Mouse (Mus musculus) forebrain, embryonic 16.5 days (tissue): Measurements from ENCODE around the gene Adtrp. TPM values are rescaled to one million over a fixed set of nuclear protein-coding genes. Genes with fewer than 3 reads are reported as not detected.

Source experiments
- ATAC-seq: fragments of 200-750 bp; cut with Nextera tagmentation; 2 replicates; pipeline ENCODE4 v1.8.0; 2017; ENCODE audit warnings: mild to moderate bottlenecking, moderate library complexity
- H3K27ac ChIP-seq: fragments of 300-500 bp; sonication (generic); 2 replicates; pipeline ENCODE4 v1.5.1; 2014; ENCODE audit warnings: low read length, control low read depth
- H3K27me3 ChIP-seq: fragments of 300-500 bp; sonication (generic); replicated peaks from 2 replicates; pipeline ENCODE4 v1.6.1; 2014; ENCODE audit warnings: low read length; ENCODE audit not compliant: control insufficient read depth, insufficient read depth
- H3K36me3 ChIP-seq: fragments of 300-500 bp; sonication (generic); 2 replicates; pipeline ENCODE4 v1.6.1; 2014; ENCODE audit not compliant: control insufficient read depth, insufficient read depth
- H3K4me1 ChIP-seq: fragments of 300-500 bp; sonication (generic); replicated peaks from 2 replicates; pipeline ENCODE4 v1.6.1; 2014; ENCODE audit warnings: low read length; ENCODE audit not compliant: control insufficient read depth, insufficient read depth
- H3K4me2 ChIP-seq: fragments of 300-500 bp; sonication (generic); 2 replicates; pipeline ENCODE4 v1.6.1; 2014; ENCODE audit warnings: mild to moderate bottlenecking, low read length, control low read depth
- H3K4me3 ChIP-seq: fragments of 300-500 bp; sonication (generic); replicated peaks from 2 replicates; pipeline ENCODE4 v1.5.1; 2014; ENCODE audit warnings: mild to moderate bottlenecking, low read length, control low read depth
- H3K9ac ChIP-seq: fragments of 300-500 bp; sonication (generic); replicated peaks from 2 replicates; pipeline ENCODE4 v1.6.1; 2014; ENCODE audit warnings: low read depth, low read length, control low read depth
- H3K9me3 ChIP-seq: fragments of 300-500 bp; sonication (generic); 2 replicates; pipeline ENCODE4 v1.6.1; 2016; ENCODE audit warnings: low read length; ENCODE audit not compliant: control insufficient read depth
- WGBS: fragments of 180-500 bp; shearing (Covaris S2); extraction: QIAGEN DNeasy Blood & Tissue Kit; methylation state at CpG from one replicate; pipeline ENCODE4 v1.1.7; 2014; 5-methylcytosine and 5-hydroxymethylcytosine counted together
- polyA plus RNA-seq: library from polyadenylated mRNA; unstranded; fragments of >200 nt; fragmentation: Nextera tagmentation; extraction: Ambion mirVana; gene quantifications from 2 replicates; pipeline ENCODE4 v1.2.1, GENCODE M21; 2015

Gene Adtrp
- polyA plus RNA-seq, 1 experiment from 2014 or later = not detected

- H3K4me1 ChIP-seq = no peaks in the 10 kb centered on the region
- no peak overlapping the region for H3K9ac ChIP-seq
- H3K27ac ChIP-seq = no peak overlapping the region
- no peaks in the 10 kb centered on the region for H3K27me3 ChIP-seq
- no peak for ATAC-seq
- H3K4me2 ChIP-seq = no peak overlapping the region
- no peaks in the 10 kb centered on the region for H3K36me3 ChIP-seq
- 66% methylated on average over 7 of the region's 7 CpGs for WGBS
- H3K4me3 ChIP-seq = no peak overlapping the region
- no peaks in the 10 kb centered on the region for H3K9me3 ChIP-seq
Observed at GRCm38 (mm10) chr13:41872686-41873085, 25.2 kb upstream of the Adtrp start.

- Histone ChIP-seq H3K9me3 (no peaks in the 10 kb centered on the region), H3K4me3 (no peak overlapping the region), H3K27ac (no peak overlapping the region), H3K9ac (no peak overlapping the region), H3K4me1 (no peaks in the 10 kb centered on the region), H3K36me3 (no peaks in the 10 kb centered on the region), H3K4me2 (no peak overlapping the region), H3K27me3 (no peaks in the 10 kb centered on the region)
- 41% methylated on average over 8 of the region's 8 CpGs for WGBS
- ATAC-seq = no peak
Observed at GRCm38 (mm10) chr13:41872161-41872562, 24.7 kb upstream of the Adtrp start.

GRCm38 (mm10) chr13:41867533-41867932, 20.0 kb upstream of the Adtrp start:
- no peak overlapping the region for H3K4me2 ChIP-seq
- WGBS = 80% methylated on average over 2 of the region's 2 CpGs
- H3K4me1 ChIP-seq = no peaks in the 10 kb centered on the region
- H3K9ac ChIP-seq = no peak overlapping the region
- H3K9me3 ChIP-seq = no peaks in the 10 kb centered on the region
- H3K4me3 ChIP-seq = no peak overlapping the region
- no peak overlapping the region for H3K27ac ChIP-seq
- H3K36me3 ChIP-seq = no peaks in the 10 kb centered on the region
- H3K27me3 ChIP-seq = no peaks in the 10 kb centered on the region
- no peak for ATAC-seq

GRCm38 (mm10) chr13:41865575-41865974, 18.1 kb upstream of the Adtrp start:
- Histone ChIP-seq H3K9ac (no peak overlapping the region), H3K9me3 (no peaks in the 10 kb centered on the region), H3K4me2 (no peak overlapping the region), H3K4me3 (no peak overlapping the region), H3K4me1 (no peaks in the 10 kb centered on the region), H3K27me3 (no peaks in the 10 kb centered on the region), H3K36me3 (no peaks in the 10 kb centered on the region), H3K27ac (no peak overlapping the region)
- no peak for ATAC-seq
- 90% methylated on average over 6 of the region's 6 CpGs for WGBS

GRCm38 (mm10) chr13:41865071-41865470, 17.6 kb upstream of the Adtrp start:
- H3K9ac ChIP-seq = no peak overlapping the region
- no peak overlapping the region for H3K27ac ChIP-seq
- no peaks in the 10 kb centered on the region for H3K36me3 ChIP-seq
- ATAC-seq = no peak
- no peaks in the 10 kb centered on the region for H3K4me1 ChIP-seq
- H3K9me3 ChIP-seq = no peaks in the 10 kb centered on the region
- H3K27me3 ChIP-seq = no peaks in the 10 kb centered on the region
- WGBS = 77% methylated on average over 5 of the region's 5 CpGs
- no peak overlapping the region for H3K4me2 ChIP-seq
- no peak overlapping the region for H3K4me3 ChIP-seq

GRCm38 (mm10) chr13:41860603-41861405, 13.3 kb upstream of the Adtrp start:
- Histone ChIP-seq H3K4me1 (no peaks in the 10 kb centered on the region), H3K9ac (no peak overlapping the region), H3K9me3 (no peaks in the 10 kb centered on the region), H3K27me3 (no peaks in the 10 kb centered on the region), H3K4me3 (no peak overlapping the region), H3K27ac (no peak overlapping the region), H3K4me2 (no peak overlapping the region), H3K36me3 (no peaks in the 10 kb centered on the region)
- no peak for ATAC-seq
- WGBS = 60% methylated on average over 15 of the region's 15 CpGs

- no peak for ATAC-seq
- Histone ChIP-seq H3K4me3 (no peak overlapping the region), H3K36me3 (no peaks in the 10 kb centered on the region), H3K27me3 (no peaks in the 10 kb centered on the region), H3K9ac (no peak overlapping the region), H3K4me1 (peaks cover 5% of the 10 kb centered on the region), H3K9me3 (no peaks in the 10 kb centered on the region), H3K27ac (no peak overlapping the region), H3K4me2 (no peak overlapping the region)
- WGBS = 80% methylated on average over 13 of the region's 13 CpGs
Observed at GRCm38 (mm10) chr13:41855206-41856185, 8.0 kb upstream of the Adtrp start.

GRCm38 (mm10) chr13:41850727-41851378, 3.4 kb upstream of the Adtrp start:
- WGBS = 2% methylated on average over 3 of the region's 3 CpGs
- no peak overlapping the region for H3K9ac ChIP-seq
- peaks cover 7% of the 10 kb centered on the region for H3K4me1 ChIP-seq
- H3K27ac ChIP-seq = no peak overlapping the region
- no peaks in the 10 kb centered on the region for H3K27me3 ChIP-seq
- H3K4me3 ChIP-seq = no peak overlapping the region
- ATAC-seq = peak; percentile 54
- no peaks in the 10 kb centered on the region for H3K36me3 ChIP-seq
- no peaks in the 10 kb centered on the region for H3K9me3 ChIP-seq
- no peak overlapping the region for H3K4me2 ChIP-seq

- Histone ChIP-seq H3K27me3 (no peaks in the 10 kb centered on the region), H3K4me2 (no peak overlapping the region), H3K36me3 (no peaks in the 10 kb centered on the region), H3K9me3 (no peaks in the 10 kb centered on the region), H3K4me3 (no peak overlapping the region), H3K27ac (no peak overlapping the region), H3K9ac (no peak overlapping the region), H3K4me1 (peaks cover 7% of the 10 kb centered on the region)
- 86% methylated on average over 5 of the region's 5 CpGs for WGBS
- ATAC-seq = no peak
Observed at GRCm38 (mm10) chr13:41846516-41846915, 968 bp downstream of the Adtrp start.
